Mouse (Mus musculus) embryonic facial prominence, embryonic 11.5 days (tissue): ENCODE data around the gene Cblb. TPM values are rescaled to one million over a fixed set of nuclear protein-coding genes. Genes with fewer than 3 reads are reported as not detected.

ENCODE experiments used
- ATAC-seq: fragments of 200-750 bp; cut with Nextera tagmentation; replicated peaks from 2 replicates; pipeline ENCODE4 v1.8.0; 2017; ENCODE audit warnings: low read depth; ENCODE audit not compliant: insufficient number of reproducible peaks, low FRiP score, low TSS enrichment
- DNase-seq: peaks from one replicate; pipeline ENCODE4 v3.0.0-alpha.2; 2015; ENCODE audit warnings: low spot score
- H3K27ac ChIP-seq: fragments of 300-500 bp; sonication (generic); replicated peaks from 2 replicates; pipeline ENCODE4 v1.5.1; 2014; ENCODE audit warnings: mild to moderate bottlenecking, low read depth, low read length, control low read depth
- H3K27me3 ChIP-seq: fragments of 300-500 bp; sonication (generic); 2 replicates; pipeline ENCODE4 v1.6.1; 2014; ENCODE audit warnings: mild to moderate bottlenecking, low read length, moderate library complexity, mixed read lengths; ENCODE audit not compliant: control insufficient read depth, insufficient read depth
- H3K36me3 ChIP-seq: fragments of 300-500 bp; sonication (generic); replicated peaks from 2 replicates; pipeline ENCODE4 v1.6.1; 2014; ENCODE audit warnings: low read depth, mild to moderate bottlenecking, low read length, moderate library complexity, mixed read lengths; ENCODE audit not compliant: control insufficient read depth, insufficient read depth
- H3K4me1 ChIP-seq: fragments of 300-500 bp; sonication (generic); 2 replicates; pipeline ENCODE4 v1.6.1; 2014; ENCODE audit warnings: low read length, mixed read lengths; ENCODE audit not compliant: control insufficient read depth, insufficient read depth
- H3K4me2 ChIP-seq: fragments of 300-500 bp; sonication (generic); 2 replicates; pipeline ENCODE4 v1.6.1; 2014; ENCODE audit warnings: low read depth, mild to moderate bottlenecking, control low read depth, low read length, moderate library complexity
- H3K4me3 ChIP-seq: fragments of 300-500 bp; sonication (generic); 2 replicates; pipeline ENCODE4 v1.5.1; 2014; ENCODE audit warnings: low read depth, low read length, control low read depth
- H3K9ac ChIP-seq: fragments of 300-500 bp; sonication (generic); replicated peaks from 2 replicates; pipeline ENCODE4 v1.6.1; 2014; ENCODE audit warnings: mild to moderate bottlenecking, control low read depth, low read length
- H3K9me3 ChIP-seq: fragments of 300-500 bp; sonication (generic); replicated peaks from 2 replicates; pipeline ENCODE4 v1.6.1; 2016; ENCODE audit warnings: mild to moderate bottlenecking, low read length, inconsistent platforms, mixed read lengths; ENCODE audit not compliant: control insufficient read depth
- WGBS: fragments of 180-500 bp; shearing (Covaris S2); extraction: QIAGEN DNeasy Blood & Tissue Kit; methylation state at CpG from one replicate; pipeline ENCODE4 v1.1.7; 2014; 5-methylcytosine and 5-hydroxymethylcytosine counted together
- polyA plus RNA-seq: library from polyadenylated mRNA; unstranded; fragments of >200 nt; fragmentation: Nextera tagmentation; extraction: Ambion mirVana; gene quantifications from 2 replicates; pipeline ENCODE4 v1.2.1, GENCODE M21; 2014

Cblb gene
- polyA plus RNA-seq, 1 experiment from 2014 or later = 30.0 TPM

DNA sequence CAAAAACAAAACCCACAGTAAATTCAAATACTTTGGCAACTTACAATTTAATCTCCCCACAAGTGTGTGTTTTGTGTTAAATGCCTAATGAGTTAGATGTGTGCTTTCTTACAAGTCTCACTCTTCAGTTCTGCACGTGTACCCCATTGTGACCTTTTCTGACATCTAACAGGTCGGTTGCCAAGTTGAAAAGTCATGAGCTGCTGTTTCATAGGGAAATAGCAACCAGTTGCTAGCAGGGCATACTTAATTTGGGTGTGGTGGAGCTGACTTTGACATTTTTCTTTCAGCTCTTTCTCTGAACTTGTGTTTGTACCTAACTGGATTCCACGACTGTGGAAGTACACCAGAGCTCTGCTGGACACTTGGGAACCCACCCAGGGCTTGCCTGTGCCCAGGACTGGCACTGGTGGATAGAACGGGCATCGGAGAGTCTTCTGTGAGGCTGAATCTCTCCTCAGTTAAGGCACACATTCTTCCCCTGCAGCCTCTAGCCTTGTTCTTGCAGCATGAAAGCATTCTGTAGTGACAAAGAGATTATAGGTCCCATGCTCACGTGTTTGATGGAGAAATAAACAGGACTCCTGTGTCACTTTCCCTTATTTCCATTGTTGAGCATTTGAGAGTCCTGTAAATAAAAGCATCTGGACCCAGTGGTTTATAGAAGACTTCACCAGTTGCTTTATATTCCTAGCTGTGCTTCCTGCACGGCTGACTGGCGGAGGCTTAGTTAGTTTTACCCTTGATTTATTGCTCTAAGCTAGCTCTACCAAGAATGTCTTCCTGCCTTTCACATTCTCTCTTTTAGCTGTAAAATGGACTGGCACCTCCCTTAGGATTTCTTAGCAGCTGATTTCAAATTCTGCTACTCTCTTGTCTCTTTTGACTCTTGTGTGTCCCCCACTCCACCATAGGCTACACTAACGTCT lies 62.6 kb downstream of the Cblb start:
- H3K27me3 ChIP-seq = no peaks in the 10 kb centered on the region

DNA sequence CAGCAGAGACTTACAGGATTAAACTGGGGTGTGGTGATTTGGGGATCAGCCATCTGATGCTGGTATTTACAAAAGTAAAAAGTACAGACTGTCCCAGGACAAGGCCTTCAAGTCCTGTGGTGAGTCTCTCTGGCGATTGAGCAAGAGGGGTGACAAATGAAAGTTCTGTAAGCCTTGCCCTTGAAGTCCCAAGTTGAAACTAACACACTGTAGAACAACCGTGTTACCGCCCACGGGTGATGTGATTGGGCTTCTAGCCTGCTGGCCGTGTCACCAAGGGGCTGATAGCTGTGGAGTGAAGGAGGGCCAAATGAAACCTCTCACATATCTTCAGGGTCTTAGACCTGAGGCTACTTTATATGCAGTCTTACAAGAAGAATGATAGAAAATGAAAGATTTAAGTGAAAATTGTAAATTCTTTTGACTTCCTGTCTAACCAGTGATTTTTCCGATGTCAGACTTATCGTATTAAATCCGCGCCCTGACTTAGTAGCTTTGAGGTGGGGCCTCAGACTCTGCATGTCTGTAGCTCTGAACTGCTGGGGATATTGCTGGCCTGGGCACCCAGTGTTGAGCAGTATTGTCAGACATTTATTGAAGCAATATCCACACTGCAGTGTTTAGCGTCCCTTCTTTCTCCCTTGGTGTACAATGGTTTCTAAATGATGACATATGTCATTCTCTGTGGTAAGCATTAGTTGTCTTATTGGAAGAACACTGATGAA lies 63.9 kb downstream of the Cblb start:
- WGBS = 92% methylated on average over 10 of the region's 10 CpGs
- no peaks in the 10 kb centered on the region for H3K36me3 ChIP-seq

More for the DNA sequence above, 62.6 kb downstream of the Cblb start:
- Histone ChIP-seq H3K4me3 (no peak overlapping the region), H3K4me2 (no peak overlapping the region), H3K27ac (no peak overlapping the region), H3K4me1 (no peaks in the 10 kb centered on the region), H3K9ac (no peak overlapping the region), H3K9me3 (no peaks in the 10 kb centered on the region), H3K36me3 (no peaks in the 10 kb centered on the region)
- DNase-seq (no peak), ATAC-seq (no peak)
- 72% methylated on average over 9 of the region's 9 CpGs for WGBS

GRCm38 (mm10) chr16:52095643-52096042 lies 64.6 kb downstream of the Cblb start:
- 90% methylated on average over 3 of the region's 3 CpGs for WGBS
- Histone ChIP-seq H3K4me3 (no peak overlapping the region), H3K9me3 (no peaks in the 10 kb centered on the region), H3K36me3 (no peaks in the 10 kb centered on the region), H3K4me1 (no peaks in the 10 kb centered on the region), H3K27me3 (no peaks in the 10 kb centered on the region), H3K9ac (no peak overlapping the region), H3K27ac (no peak overlapping the region), H3K4me2 (no peak overlapping the region)
- ATAC-seq = no peak
- no peak for DNase-seq

More for the DNA sequence above, 63.9 kb downstream of the Cblb start:
- Histone ChIP-seq H3K9me3 (no peaks in the 10 kb centered on the region), H3K9ac (no peak overlapping the region), H3K4me2 (no peak overlapping the region), H3K27ac (no peak overlapping the region), H3K27me3 (no peaks in the 10 kb centered on the region), H3K4me1 (no peaks in the 10 kb centered on the region), H3K4me3 (no peak overlapping the region)
- DNase-seq = no peak
- no peak for ATAC-seq

GRCm38 (mm10) chr16:52100466-52100865 lies 69.4 kb downstream of the Cblb start:
- H3K27me3 ChIP-seq = no peaks in the 10 kb centered on the region
- no peak overlapping the region for H3K4me2 ChIP-seq
- H3K9me3 ChIP-seq = no peaks in the 10 kb centered on the region
- no peak for DNase-seq
- no peak overlapping the region for H3K4me3 ChIP-seq
- no peak overlapping the region for H3K27ac ChIP-seq
- H3K4me1 ChIP-seq = no peaks in the 10 kb centered on the region
- no peak overlapping the region for H3K9ac ChIP-seq
- H3K36me3 ChIP-seq = no peaks in the 10 kb centered on the region
- WGBS = 92% methylated on average over 6 of the region's 6 CpGs
- ATAC-seq = no peak

- H3K4me2 ChIP-seq = no peak overlapping the region
- no peaks in the 10 kb centered on the region for H3K9me3 ChIP-seq
- DNase-seq (no peak), ATAC-seq (no peak)
- no peaks in the 10 kb centered on the region for H3K36me3 ChIP-seq
- H3K9ac ChIP-seq = no peak overlapping the region
- no peaks in the 10 kb centered on the region for H3K27me3 ChIP-seq
- H3K4me3 ChIP-seq = no peak overlapping the region
- H3K27ac ChIP-seq = no peak overlapping the region
- WGBS = 97% methylated on average over 9 of the region's 9 CpGs
- H3K4me1 ChIP-seq = no peaks in the 10 kb centered on the region
Measured at GRCm38 (mm10) chr16:52104608-52105007, 73.6 kb downstream of the Cblb start.

DNA sequence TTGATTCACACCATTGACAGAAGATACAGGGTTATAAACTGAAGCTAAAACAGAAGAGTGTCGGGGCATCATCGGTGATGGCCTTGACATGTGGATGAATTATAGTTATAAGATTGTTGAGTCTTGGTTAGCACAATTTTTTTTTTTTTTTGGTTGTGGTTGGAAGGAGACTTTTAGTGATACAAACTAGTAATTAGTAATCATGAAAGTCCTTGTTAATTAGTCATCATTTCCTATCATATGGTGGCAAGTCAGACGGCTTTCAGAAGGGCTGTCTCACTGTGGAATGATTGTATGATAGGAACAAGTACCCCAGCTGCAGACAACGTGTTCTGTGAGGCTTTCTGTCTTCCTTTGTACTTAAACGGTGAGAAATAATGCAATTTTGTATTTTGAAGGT lies 76.8 kb downstream of the Cblb start:
- H3K36me3 ChIP-seq = no peaks in the 10 kb centered on the region; the same call in 1 of the 2 replicates
- H3K9me3 ChIP-seq = no peaks in the 10 kb centered on the region
- H3K27me3 ChIP-seq = no peaks in the 10 kb centered on the region
- no peak overlapping the region for H3K4me2 ChIP-seq
- no peak for ATAC-seq
- no peak for DNase-seq
- no peak overlapping the region for H3K4me3 ChIP-seq
- WGBS = 89% methylated on average over 5 of the region's 5 CpGs
- no peaks in the 10 kb centered on the region for H3K4me1 ChIP-seq
- no peak overlapping the region for H3K9ac ChIP-seq
- H3K27ac ChIP-seq = no peak overlapping the region

- Histone ChIP-seq H3K4me2 (no peak overlapping the region), H3K4me3 (no peak overlapping the region), H3K27me3 (no peaks in the 10 kb centered on the region), H3K27ac (no peak overlapping the region), H3K9ac (no peak overlapping the region), H3K36me3 (no peaks in the 10 kb centered on the region; the same call in 1 of the 2 replicates), H3K4me1 (no peaks in the 10 kb centered on the region), H3K9me3 (no peaks in the 10 kb centered on the region)
- WGBS = 63% methylated on average over 4 of the region's 4 CpGs
- ATAC-seq = no peak
- no peak for DNase-seq
Measured at GRCm38 (mm10) chr16:52114473-52114872, 83.4 kb downstream of the Cblb start.

DNA sequence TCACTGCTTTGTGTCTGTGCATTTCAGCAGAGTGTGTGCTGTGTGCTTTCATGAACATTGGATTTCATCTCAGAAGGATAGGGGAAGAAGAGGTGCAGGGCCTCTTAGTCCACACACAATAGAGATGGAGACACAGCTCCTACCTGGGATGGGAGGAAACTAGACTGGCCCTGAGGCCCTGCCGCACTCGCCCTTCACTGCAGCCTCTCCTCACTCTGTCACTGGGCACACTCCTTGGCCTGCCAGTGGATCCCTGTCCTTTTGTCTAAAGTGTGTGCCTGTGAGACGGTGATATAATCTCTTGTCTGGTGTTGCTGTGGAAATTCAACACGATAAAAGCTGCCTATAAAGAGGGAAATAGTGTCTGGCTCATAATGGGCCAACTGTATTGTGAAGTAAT lies 88.0 kb downstream of the Cblb start:
- Histone ChIP-seq H3K27me3 (no peaks in the 10 kb centered on the region), H3K4me1 (no peaks in the 10 kb centered on the region), H3K4me2 (no peak overlapping the region), H3K4me3 (no peak overlapping the region), H3K9me3 (no peaks in the 10 kb centered on the region), H3K36me3 (no peaks in the 10 kb centered on the region), H3K9ac (no peak overlapping the region), H3K27ac (no peak overlapping the region)
- DNase-seq (no peak), ATAC-seq (no peak)
- WGBS = 80% methylated on average over 4 of the region's 4 CpGs
